Mouse (Mus musculus) liver, adult 2 months (tissue): ENCODE results near the gene Gap43. TPM values are rescaled to one million over a fixed set of nuclear protein-coding genes. Genes with fewer than 3 reads are reported as not detected.
A peak's percentile ranks its signal among the peaks of the same experiment; 100 is the strongest.

ENCODE experiments used
- DNase-seq: peaks from one replicate; pipeline ENCODE4 v3.0.0-alpha.2; 2011; ENCODE audit warnings: low read depth, low spot score; ENCODE audit errors: extremely low read depth
- H3K27ac ChIP-seq: fragments of 200-500 bp; replicated peaks from 2 replicates; pipeline ENCODE4 v1.5.1; 2012; ENCODE audit warnings: low read depth, mild to moderate bottlenecking, control low read depth, inconsistent platforms, low read length; ENCODE audit not compliant: insufficient read depth
- H3K27me3 ChIP-seq: fragments of 200-500 bp; 2 replicates; pipeline ENCODE4 v1.6.1; 2012; ENCODE audit warnings: mild to moderate bottlenecking, moderate library complexity, low read length, inconsistent platforms; ENCODE audit not compliant: control insufficient read depth, insufficient read depth
- H3K36me3 ChIP-seq: fragments of 200-500 bp; 2 replicates; pipeline ENCODE4 v1.6.1; 2012; ENCODE audit warnings: low read length, inconsistent platforms; ENCODE audit not compliant: control insufficient read depth, insufficient read depth
- H3K4me1 ChIP-seq: fragments of 200-500 bp; 2 replicates; pipeline ENCODE4 v1.6.1; 2011; ENCODE audit warnings: low read length; ENCODE audit not compliant: control insufficient read depth, insufficient read depth
- H3K4me3 ChIP-seq: fragments of 200-500 bp; 2 replicates; pipeline ENCODE4 v1.5.1; 2011; ENCODE audit warnings: low read depth, mild to moderate bottlenecking, control low read depth, low read length, moderate library complexity; ENCODE audit not compliant: insufficient read depth
- H3K79me2 ChIP-seq: fragments of 200-500 bp; 2 replicates; pipeline ENCODE4 v1.6.1; 2012; ENCODE audit warnings: inconsistent platforms, mild to moderate bottlenecking, low read length, moderate library complexity; ENCODE audit not compliant: control insufficient read depth, insufficient read depth
- H3K9ac ChIP-seq: fragments of 200-500 bp; 2 replicates; pipeline ENCODE4 v1.6.1; 2012; ENCODE audit warnings: low read depth, mild to moderate bottlenecking, control low read depth, inconsistent platforms, low read length
- CTCF ChIP-seq: fragments of 200-500 bp; IDR thresholded peaks from 2 replicates; pipeline ENCODE4 v1.5.1; 2011; ENCODE audit warnings: low read depth, low read length, control low read depth
- POLR2A ChIP-seq: fragments of 200-500 bp; IDR thresholded peaks from 2 replicates; pipeline ENCODE4 v1.6.1; 2011; ENCODE audit warnings: low read length, control low read depth; ENCODE audit not compliant: insufficient read depth; ENCODE audit errors: extremely low read depth
- WGBS: fragments of 180-500 bp; shearing (Covaris S2); methylation state at CpG from one replicate; pipeline ENCODE4 v1.1.7; 2018; 5-methylcytosine and 5-hydroxymethylcytosine counted together
- polyA plus RNA-seq: library from polyadenylated mRNA; depleted of rRNA; stranded (reverse); fragments of >200 nt; gene quantifications from 2 replicates; pipeline ENCODE4 v1.2.3, GENCODE M21; 2012
- total RNA-seq: library from RNA; depleted of rRNA; stranded (reverse); fragments of >200 nt; gene quantifications from 2 replicates; pipeline ENCODE4 v1.2.3, GENCODE M21; 2014

The Gap43 gene
- total and polyA plus RNA-seq, 2 experiments, result not detected

DNA sequence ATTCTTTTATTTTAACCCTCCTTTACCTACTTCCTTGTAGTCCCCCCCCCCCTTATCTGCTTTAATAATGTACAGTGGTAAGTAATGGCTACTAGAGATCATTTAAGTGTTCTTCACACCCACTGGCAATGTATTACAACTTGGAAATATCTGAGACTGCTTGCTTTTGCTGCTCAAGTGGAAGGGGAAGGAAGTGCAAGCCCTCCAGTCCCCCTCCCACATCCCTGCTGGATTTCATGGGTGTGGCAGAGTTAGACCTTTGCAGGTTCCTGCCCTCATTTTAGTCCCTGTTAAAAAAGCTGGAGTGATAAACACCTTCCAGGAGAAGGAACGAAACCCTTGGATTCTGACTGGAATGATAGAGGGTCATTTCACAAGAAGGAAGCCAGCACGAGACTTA is 2.8 kb downstream of the Gap43 start:
- H3K4me3 ChIP-seq, result no peak overlapping the region
- no peaks in the 10 kb centered on the region for H3K79me2 ChIP-seq
- WGBS, result 61% methylated on average over 2 of the region's 2 CpGs
- no peaks in the 10 kb centered on the region for H3K36me3 ChIP-seq
- no peak overlapping the region for H3K27ac ChIP-seq
- H3K9ac ChIP-seq, result no peak overlapping the region
- TF ChIP-seq CTCF (no peak), POLR2A (no peak)
- no peak for DNase-seq
- H3K4me1 ChIP-seq, result no peaks in the 10 kb centered on the region
- no peaks in the 10 kb centered on the region for H3K27me3 ChIP-seq

DNA sequence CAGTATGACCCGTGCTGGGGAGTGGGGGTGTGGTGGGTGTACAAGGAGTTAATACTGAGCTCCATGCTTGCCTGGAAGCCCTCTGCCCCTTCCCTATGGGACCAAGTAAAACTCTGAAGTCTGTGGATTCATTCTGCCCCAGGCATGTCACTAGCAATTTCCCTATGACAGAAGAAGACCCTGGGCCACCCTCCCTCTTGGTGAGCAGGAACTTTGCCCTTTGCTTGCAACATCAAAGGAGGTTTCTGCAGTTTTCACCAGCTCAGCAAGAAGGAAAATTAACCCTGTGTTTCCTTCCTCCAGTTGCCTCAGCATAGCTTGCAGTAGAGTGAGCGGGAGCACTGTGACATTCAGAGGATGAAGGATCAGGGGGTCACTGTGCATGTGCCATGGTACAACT is 3.8 kb downstream of the Gap43 start:
- Histone ChIP-seq H3K27ac (no peak overlapping the region), H3K27me3 (no peaks in the 10 kb centered on the region), H3K79me2 (no peaks in the 10 kb centered on the region), H3K9ac (no peak overlapping the region), H3K36me3 (no peaks in the 10 kb centered on the region), H3K4me3 (no peak overlapping the region), H3K4me1 (no peaks in the 10 kb centered on the region)
- 39% methylated on average over 2 of the region's 2 CpGs for WGBS
- no peak for TF ChIP-seq CTCF
- TF ChIP-seq POLR2A, result no peak
- DNase-seq, result no peak

DNA sequence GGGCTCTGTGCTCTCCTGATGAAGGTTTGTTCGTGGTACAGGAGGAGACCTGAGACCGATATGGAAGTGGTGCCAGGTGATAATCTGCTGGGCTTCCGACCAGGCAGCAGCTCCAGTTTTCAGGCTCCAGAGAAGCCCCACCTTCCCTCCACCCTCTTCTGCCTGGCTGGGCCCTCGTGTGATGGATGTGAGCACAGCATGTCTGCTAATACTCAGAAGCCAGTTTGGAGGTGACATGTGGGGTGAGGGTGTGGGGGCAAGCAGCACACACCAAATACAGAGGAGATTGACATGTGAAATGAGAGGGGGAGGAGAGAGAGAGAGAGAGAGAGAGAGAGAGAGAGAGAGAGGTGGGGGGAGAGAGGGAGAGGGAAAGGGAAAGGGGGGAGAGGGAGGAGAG is 8.1 kb downstream of the Gap43 start:
- no peak for TF ChIP-seq POLR2A
- no peak for TF ChIP-seq CTCF
- DNase-seq, result no peak
- H3K27ac ChIP-seq, result no peak overlapping the region
- H3K4me1 ChIP-seq, result no peaks in the 10 kb centered on the region
- WGBS, result 29% methylated on average over 4 of the region's 4 CpGs
- H3K9ac ChIP-seq, result no peak overlapping the region
- no peak overlapping the region for H3K4me3 ChIP-seq
- no peaks in the 10 kb centered on the region for H3K79me2 ChIP-seq
- no peaks in the 10 kb centered on the region for H3K27me3 ChIP-seq
- no peaks in the 10 kb centered on the region for H3K36me3 ChIP-seq

- DNase-seq, result peak; percentile 21
Measured at GRCm38 (mm10) chr16:42326191-42326590, 14.3 kb downstream of the Gap43 start.

DNA sequence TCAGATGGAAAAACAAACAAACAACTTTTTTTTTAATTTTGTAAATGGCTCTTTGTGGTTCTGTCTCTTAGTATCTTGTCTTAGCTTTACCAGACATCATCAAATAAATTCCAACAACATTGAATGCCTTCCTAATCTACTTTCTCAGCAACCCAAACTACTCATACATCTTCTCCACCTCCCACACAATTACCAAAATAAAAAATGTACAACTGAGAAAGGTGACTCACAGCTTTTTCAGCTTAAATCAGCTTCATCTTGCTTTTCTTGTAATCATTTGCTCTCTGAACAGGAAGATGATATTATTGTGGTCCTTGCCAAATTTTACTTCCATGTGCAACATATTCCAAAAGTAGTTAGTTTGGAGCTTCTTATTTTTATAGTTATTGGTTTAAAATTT is 14.9 kb downstream of the Gap43 start:
- Histone ChIP-seq H3K27ac (no peak overlapping the region), H3K36me3 (no peaks in the 10 kb centered on the region), H3K27me3 (no peaks in the 10 kb centered on the region), H3K4me3 (no peak overlapping the region), H3K9ac (no peak overlapping the region), H3K79me2 (no peaks in the 10 kb centered on the region), H3K4me1 (no peaks in the 10 kb centered on the region)
- no peak for TF ChIP-seq CTCF
- no peak for TF ChIP-seq POLR2A
- DNase-seq, result no peak

More at GRCm38 (mm10) chr16:42326191-42326590, 14.3 kb downstream of the Gap43 start:
- no peaks in the 10 kb centered on the region for H3K79me2 ChIP-seq
- no peaks in the 10 kb centered on the region for H3K4me1 ChIP-seq
- H3K27me3 ChIP-seq, result no peaks in the 10 kb centered on the region
- WGBS, result 47% methylated on average over 2 of the region's 2 CpGs
- TF ChIP-seq CTCF (no peak), POLR2A (no peak)
- H3K4me3 ChIP-seq, result no peak overlapping the region
- no peak overlapping the region for H3K27ac ChIP-seq
- no peak overlapping the region for H3K9ac ChIP-seq
- H3K36me3 ChIP-seq, result no peaks in the 10 kb centered on the region

GRCm38 (mm10) chr16:42319831-42320230 is 20.6 kb downstream of the Gap43 start:
- Histone ChIP-seq H3K36me3 (no peaks in the 10 kb centered on the region), H3K9ac (no peak overlapping the region), H3K4me3 (no peak overlapping the region), H3K4me1 (no peaks in the 10 kb centered on the region), H3K79me2 (no peaks in the 10 kb centered on the region), H3K27me3 (no peaks in the 10 kb centered on the region), H3K27ac (no peak overlapping the region)
- no peak for TF ChIP-seq CTCF
- no peak for TF ChIP-seq POLR2A
- no peak for DNase-seq
